Mouse (Mus musculus) intestine, postnatal 0 days (tissue): ENCODE measurements at regions not wholly inside any gene's neighbourhood (a gene's known extent, or its start where the extent isn't known, plus 50 kb on each side); places are given as distances from the start of the nearest gene placed in this dataset.

ENCODE experiments used
- ATAC-seq: fragments of 200-750 bp; cut with Nextera tagmentation; 2 replicates; pipeline ENCODE4 v1.8.0; 2017; ENCODE audit warnings: mild to moderate bottlenecking, moderate TSS enrichment, moderate library complexity
- H3K27ac ChIP-seq: fragments of 300-500 bp; sonication (generic); 2 replicates; pipeline ENCODE4 v1.5.1; 2014; ENCODE audit warnings: mild to moderate bottlenecking, low read depth, low read length, moderate library complexity
- H3K27me3 ChIP-seq: fragments of 300-500 bp; sonication (generic); replicated peaks from 2 replicates; pipeline ENCODE4 v1.6.1; 2014; ENCODE audit warnings: low read length, mixed read lengths; ENCODE audit not compliant: control insufficient read depth, insufficient read depth
- H3K36me3 ChIP-seq: fragments of 300-500 bp; sonication (generic); 2 replicates; pipeline ENCODE4 v1.6.1; 2014; ENCODE audit warnings: mild to moderate bottlenecking, moderate library complexity; ENCODE audit not compliant: control insufficient read depth, insufficient read depth
- H3K4me1 ChIP-seq: fragments of 300-500 bp; sonication (generic); replicated peaks from 2 replicates; pipeline ENCODE4 v1.6.1; 2014; ENCODE audit warnings: antibody characterized with exemption, low read length, mixed read lengths; ENCODE audit not compliant: control insufficient read depth, insufficient read depth
- H3K4me2 ChIP-seq: fragments of 300-500 bp; sonication (generic); replicated peaks from 2 replicates; pipeline ENCODE4 v1.6.1; 2014; ENCODE audit warnings: low read depth, mild to moderate bottlenecking, moderate library complexity
- H3K4me3 ChIP-seq: fragments of 300-500 bp; sonication (generic); 2 replicates; pipeline ENCODE4 v1.5.1; 2014; ENCODE audit warnings: low read depth, low read length
- H3K9ac ChIP-seq: fragments of 300-500 bp; sonication (generic); 2 replicates; pipeline ENCODE4 v1.6.1; 2014; ENCODE audit warnings: mild to moderate bottlenecking, low read depth, low read length
- H3K9me3 ChIP-seq: fragments of 300-500 bp; sonication (generic); 2 replicates; pipeline ENCODE4 v1.6.1; 2016; ENCODE audit warnings: mixed run types; ENCODE audit not compliant: control insufficient read depth
- CTCF ChIP-seq: sonication (generic); IDR thresholded peaks from 2 replicates; pipeline ENCODE4 v1.5.1; 2016; ENCODE audit warnings: low read depth, mild to moderate bottlenecking, control low read depth, antibody characterized with exemption, moderate library complexity
- WGBS: fragments of 180-500 bp; shearing (Covaris S2); extraction: QIAGEN DNeasy Blood & Tissue Kit; methylation state at CpG from one replicate; pipeline ENCODE4 v1.1.7; 2014; 5-methylcytosine and 5-hydroxymethylcytosine counted together

DNA sequence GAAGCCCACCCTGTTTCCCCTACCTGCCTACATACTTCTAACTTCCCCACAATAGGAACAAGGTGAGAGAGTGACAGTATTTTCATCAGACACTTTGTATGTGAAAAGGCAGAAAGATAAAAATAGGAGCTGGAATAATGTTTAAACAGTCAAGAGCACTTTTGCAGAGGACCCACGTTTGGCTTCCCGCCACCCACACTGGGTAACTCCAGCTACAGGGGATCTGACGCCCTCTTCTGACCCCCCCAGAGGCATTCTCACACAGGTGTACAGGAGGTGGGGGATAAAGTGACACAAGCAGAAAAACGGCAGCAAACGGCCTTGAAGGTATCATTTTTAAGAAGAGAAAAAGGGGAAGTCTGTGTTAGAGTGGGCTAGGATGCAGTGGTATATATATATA, 123.5 kb upstream of the Shb start:
- no peak for TF ChIP-seq CTCF
- Histone ChIP-seq H3K9me3 (no peaks in the 10 kb centered on the region), H3K4me2 (no peak overlapping the region), H3K4me3 (no peak overlapping the region), H3K27ac (no peak overlapping the region), H3K9ac (no peak overlapping the region), H3K27me3 (no peaks in the 10 kb centered on the region), H3K36me3 (no peaks in the 10 kb centered on the region), H3K4me1 (0 out of 2 replicates have a peak, but pooled peaks cover 3% of the 10 kb centered on the region)
- WGBS = 64% methylated on average over 5 of the region's 5 CpGs
- no peak for ATAC-seq

DNA sequence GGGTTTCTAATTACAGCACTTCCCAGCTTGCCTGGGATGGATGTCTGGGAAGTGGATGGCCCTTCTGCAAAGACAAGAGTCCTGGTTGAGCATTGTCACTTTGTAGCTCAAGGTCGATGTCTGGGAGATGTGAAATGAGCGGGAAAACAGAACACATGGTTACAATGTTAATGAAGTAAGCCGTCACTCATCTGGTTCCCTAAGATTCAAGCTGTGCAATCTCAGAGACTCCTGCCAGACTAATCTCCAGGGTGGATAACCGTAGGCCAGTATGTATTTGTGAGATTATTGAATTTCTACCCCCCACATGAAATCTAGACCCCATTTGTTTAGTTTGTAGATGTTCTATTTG, 122.5 kb upstream of the Shb start:
- Histone ChIP-seq H3K9me3 (no peaks in the 10 kb centered on the region), H3K27me3 (no peaks in the 10 kb centered on the region), H3K4me2 (no peak overlapping the region), H3K4me1 (0 out of 2 replicates have a peak, but pooled peaks cover 3% of the 10 kb centered on the region), H3K9ac (no peak overlapping the region), H3K4me3 (no peak overlapping the region), H3K27ac (no peak overlapping the region), H3K36me3 (no peaks in the 10 kb centered on the region)
- no peak for TF ChIP-seq CTCF
- no peak for ATAC-seq
- WGBS = 45% methylated on average over 4 of the region's 4 CpGs

DNA sequence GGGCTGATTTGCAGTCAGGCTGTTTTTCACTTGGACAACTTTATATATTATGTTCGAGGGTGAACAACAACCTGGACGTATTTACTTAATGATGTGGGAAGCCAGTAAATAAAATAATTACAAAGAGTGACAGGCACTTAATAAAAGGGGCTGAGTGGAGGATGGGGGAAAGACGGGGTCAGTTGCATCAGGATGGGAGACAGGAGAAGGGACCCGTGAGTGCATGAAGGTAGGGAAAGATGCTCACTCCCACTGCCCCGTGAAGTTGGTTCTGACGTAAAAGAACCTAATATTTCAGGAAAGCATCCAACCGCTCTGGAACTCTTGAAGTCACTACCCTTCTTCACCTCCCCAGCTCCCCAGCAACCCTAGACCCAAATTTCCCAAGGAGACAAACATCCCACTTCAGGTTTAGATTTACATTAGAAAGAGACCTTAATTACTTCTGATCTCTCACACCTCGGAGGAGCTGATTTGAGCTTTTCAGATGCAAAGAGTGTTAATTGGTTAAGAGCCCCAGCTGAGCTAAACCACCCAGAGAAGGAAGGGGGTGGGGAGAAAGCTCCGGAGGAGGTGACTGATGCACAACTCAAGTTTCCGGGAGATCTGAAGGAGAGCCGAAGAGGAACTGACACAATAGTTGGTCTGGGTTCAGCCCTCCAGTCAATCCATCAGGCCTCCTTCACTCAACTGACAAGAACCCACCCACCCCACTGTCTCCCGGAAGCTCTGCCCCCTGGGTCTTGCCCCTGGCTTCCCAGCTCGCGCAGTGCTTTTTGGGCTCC, 121.9 kb upstream of the Shb start:
- 46% methylated on average over 14 of the region's 14 CpGs for WGBS
- Histone ChIP-seq H3K9ac (no peak overlapping the region), H3K9me3 (no peaks in the 10 kb centered on the region), H3K36me3 (no peaks in the 10 kb centered on the region), H3K4me3 (no peak overlapping the region), H3K4me2 (no peak overlapping the region), H3K4me1 (0 out of 2 replicates have a peak, but pooled peaks cover 3% of the 10 kb centered on the region), H3K27ac (no peak overlapping the region), H3K27me3 (no peaks in the 10 kb centered on the region)
- TF ChIP-seq CTCF = no peak
- ATAC-seq = no peak

DNA sequence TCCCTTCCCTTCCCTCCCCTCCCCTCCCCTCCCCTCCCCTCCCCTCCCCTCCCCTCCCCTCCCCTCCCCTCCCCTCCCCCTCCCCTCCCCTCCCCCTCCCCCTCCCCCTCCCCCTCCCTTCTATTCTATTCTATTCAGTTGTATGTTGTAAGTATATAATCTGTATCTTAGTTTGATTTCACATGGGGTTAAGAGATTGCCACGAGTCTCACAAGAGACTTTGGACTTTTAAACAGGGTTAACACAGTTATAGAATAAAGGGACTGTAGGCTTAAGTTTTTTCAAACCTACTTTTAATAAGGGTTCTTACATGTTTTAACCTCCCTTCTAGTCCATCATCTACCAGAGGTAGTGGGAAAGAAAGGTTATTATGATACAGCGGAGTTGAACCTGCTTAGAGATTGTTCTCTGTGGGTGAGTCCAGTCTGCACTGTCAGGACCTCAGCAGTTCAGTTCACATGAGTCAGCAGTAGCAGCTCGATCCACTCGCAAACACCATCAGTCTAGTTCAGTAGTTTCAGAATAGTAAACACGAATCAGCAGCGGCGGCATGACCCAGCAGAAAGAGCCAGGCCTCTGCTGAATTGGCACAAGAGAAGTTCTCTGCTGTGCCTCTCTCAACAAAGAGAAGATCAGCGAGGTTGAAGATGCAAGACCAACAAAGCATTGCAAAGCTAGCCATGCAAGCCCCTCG, 116.8 kb upstream of the Shb start:
- TF ChIP-seq CTCF = no peak
- Histone ChIP-seq H3K4me3 (no peak overlapping the region), H3K4me2 (no peak overlapping the region), H3K27me3 (no peaks in the 10 kb centered on the region), H3K36me3 (no peaks in the 10 kb centered on the region), H3K27ac (no peak overlapping the region), H3K9me3 (no peaks in the 10 kb centered on the region), H3K4me1 (no peaks in the 10 kb centered on the region), H3K9ac (no peak overlapping the region)
- peak; percentile 77 for ATAC-seq
- 68% methylated on average over 9 of the region's 9 CpGs for WGBS

DNA sequence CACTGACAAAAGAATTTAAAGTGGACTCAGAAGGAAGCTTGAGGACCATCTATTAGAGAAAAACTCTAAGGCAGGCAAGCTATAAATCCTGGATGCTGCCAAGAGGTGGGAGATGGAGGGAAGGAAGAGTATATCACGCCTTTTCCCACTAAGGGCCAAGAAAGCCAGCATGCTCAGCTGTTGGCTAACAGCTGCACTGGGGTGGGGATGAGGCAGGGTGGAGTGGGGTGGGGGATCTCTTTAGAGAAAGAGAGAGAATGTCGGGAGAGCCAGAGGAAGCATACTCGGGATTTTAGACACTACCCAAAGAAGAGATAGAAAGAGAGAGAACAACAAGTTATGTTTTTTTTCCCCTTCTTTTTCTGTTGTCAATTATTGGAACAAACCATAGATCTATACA, 115.2 kb upstream of the Shb start:
- no peaks in the 10 kb centered on the region for H3K9me3 ChIP-seq
- H3K27me3 ChIP-seq = no peaks in the 10 kb centered on the region
- TF ChIP-seq CTCF = no peak
- WGBS = 78% methylated on average over 3 of the region's 3 CpGs
- no peak overlapping the region for H3K4me3 ChIP-seq
- no peak overlapping the region for H3K27ac ChIP-seq
- H3K4me2 ChIP-seq = no peak overlapping the region
- H3K4me1 ChIP-seq = no peaks in the 10 kb centered on the region
- no peaks in the 10 kb centered on the region for H3K36me3 ChIP-seq
- ATAC-seq = no peak
- H3K9ac ChIP-seq = no peak overlapping the region

DNA sequence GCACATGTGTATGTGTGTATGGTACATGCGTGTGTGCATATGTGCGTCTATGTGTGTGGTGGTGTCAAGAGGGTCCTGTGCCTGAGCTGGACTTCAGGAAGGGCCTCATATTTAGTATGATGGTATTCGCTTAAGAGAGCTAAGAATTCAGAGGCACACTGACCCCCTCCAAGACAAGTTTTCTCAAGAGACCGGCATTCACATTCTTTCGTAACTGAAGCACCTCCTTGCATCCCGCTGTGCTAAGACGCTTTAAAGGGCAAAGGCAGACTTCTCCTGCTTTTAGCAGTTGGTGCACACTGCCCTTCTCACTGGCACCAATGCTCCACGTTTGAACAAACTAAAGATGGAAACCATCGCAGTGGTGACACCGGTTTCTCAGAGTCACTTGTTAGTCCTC, 110.3 kb upstream of the Shb start:
- Histone ChIP-seq H3K27me3 (no peaks in the 10 kb centered on the region), H3K4me2 (no peak overlapping the region), H3K9me3 (no peaks in the 10 kb centered on the region), H3K4me1 (no peaks in the 10 kb centered on the region), H3K4me3 (no peak overlapping the region), H3K36me3 (no peaks in the 10 kb centered on the region), H3K9ac (no peak overlapping the region), H3K27ac (no peak overlapping the region)
- WGBS = 84% methylated on average over 10 of the region's 10 CpGs
- TF ChIP-seq CTCF = no peak
- ATAC-seq = no peak
